Comparison of ENCODE assay signal across 20 mouse cellular contexts in genomic region chr16:76275584-76275983, GRCm38 (mm10).
"Had no signal": no experiment of that assay in that cellular context is flagged by ENCODE, and none has a peak within 500 bp of the region (broad histone marks: within the 10 kb centered on the region; RNA-seq: fewer than 3 reads in every experiment).

No protein-coding gene starts in this region.

- H3K27ac ChIP-seq: embryonic facial prominence, embryonic 10.5 days; embryonic facial prominence, embryonic 12.5 days; embryonic facial prominence, embryonic 13.5 days; embryonic facial prominence, embryonic 15.5 days; forebrain, embryonic 10.5 days; forebrain, embryonic 12.5 days; forebrain, embryonic 13.5 days; forebrain, embryonic 15.5 days; gastrocnemius, adult 2 months; heart, adult 2 months had no signal

- H3K4me2 ChIP-seq: embryonic facial prominence, embryonic 12.5 days; embryonic facial prominence, embryonic 13.5 days; embryonic facial prominence, embryonic 15.5 days; forebrain, embryonic 12.5 days; forebrain, embryonic 13.5 days; forebrain, embryonic 15.5 days had no signal

- H3K4me1 ChIP-seq: embryonic facial prominence, embryonic 10.5 days; embryonic facial prominence, embryonic 12.5 days; embryonic facial prominence, embryonic 13.5 days; embryonic facial prominence, embryonic 15.5 days; forebrain, embryonic 10.5 days; forebrain, embryonic 12.5 days; forebrain, embryonic 13.5 days; forebrain, embryonic 15.5 days had no signal

- H3K4me3 ChIP-seq: embryonic facial prominence, embryonic 10.5 days; embryonic facial prominence, embryonic 12.5 days; embryonic facial prominence, embryonic 13.5 days; embryonic facial prominence, embryonic 15.5 days; erythroblast, embryonic 14.5 days; forebrain, embryonic 10.5 days; forebrain, embryonic 12.5 days; forebrain, embryonic 13.5 days; forebrain, embryonic 15.5 days; gastrocnemius, adult 2 months; heart, adult 2 months had no signal

- H3K9ac ChIP-seq: embryonic facial prominence, embryonic 12.5 days; embryonic facial prominence, embryonic 13.5 days; embryonic facial prominence, embryonic 15.5 days; forebrain, embryonic 12.5 days; forebrain, embryonic 13.5 days; forebrain, embryonic 15.5 days; forebrain, postnatal 0 days had no signal

- H3K27me3 ChIP-seq: embryonic facial prominence, embryonic 12.5 days; embryonic facial prominence, embryonic 13.5 days; embryonic facial prominence, embryonic 15.5 days; forebrain, embryonic 12.5 days; forebrain, embryonic 13.5 days; forebrain, embryonic 15.5 days had no signal

- H3K36me3 ChIP-seq: embryonic facial prominence, embryonic 10.5 days; embryonic facial prominence, embryonic 12.5 days; embryonic facial prominence, embryonic 13.5 days; embryonic facial prominence, embryonic 15.5 days; forebrain, embryonic 10.5 days; forebrain, embryonic 12.5 days; forebrain, embryonic 15.5 days had no signal

- DNase-seq: embryo, embryonic 11 days; forebrain, postnatal 0 days; gastrocnemius, adult 2 months; gastrocnemius, postnatal 10 days; gastrocnemius, postnatal 14 days; gastrocnemius, postnatal 25 days; gastrocnemius, postnatal 36 days; heart, adult 18-20 months; heart, adult 2 months had no signal

- H3K9me3 ChIP-seq: embryonic facial prominence, embryonic 10.5 days; embryonic facial prominence, embryonic 12.5 days; embryonic facial prominence, embryonic 13.5 days; embryonic facial prominence, embryonic 15.5 days; forebrain, embryonic 10.5 days; forebrain, embryonic 12.5 days; forebrain, embryonic 13.5 days; forebrain, embryonic 15.5 days had no signal

- ATAC-seq: forebrain, embryonic 13.5 days; forebrain, embryonic 14.5 days; forebrain, embryonic 15.5 days; forebrain, embryonic 16.5 days; forebrain, postnatal 0 days had no signal
